Mouse (Mus musculus) liver, embryonic 16.5 days (tissue): ENCODE measurements around the gene Selenon. TPM values are rescaled to one million over a fixed set of nuclear protein-coding genes. Genes with fewer than 3 reads are reported as not detected.

ENCODE experiments used
- ATAC-seq: fragments of 200-750 bp; cut with Nextera tagmentation; 2 replicates; pipeline ENCODE4 v1.8.0; 2017; ENCODE audit warnings: low read depth, mild to moderate bottlenecking, moderate number of reproducible peaks, moderate library complexity
- H3K27ac ChIP-seq: fragments of 300-500 bp; sonication (generic); 2 replicates; pipeline ENCODE4 v1.5.1; 2014; ENCODE audit warnings: mild to moderate bottlenecking, low read length
- H3K27me3 ChIP-seq: fragments of 300-500 bp; sonication (generic); 2 replicates; pipeline ENCODE4 v1.6.1; 2014; ENCODE audit warnings: low read depth, low read length, mixed read lengths; ENCODE audit not compliant: control insufficient read depth, insufficient read depth
- H3K36me3 ChIP-seq: fragments of 300-500 bp; sonication (generic); 2 replicates; pipeline ENCODE4 v1.6.1; 2014; ENCODE audit warnings: mild to moderate bottlenecking; ENCODE audit not compliant: control insufficient read depth, insufficient read depth
- H3K4me1 ChIP-seq: fragments of 300-500 bp; sonication (generic); 2 replicates; pipeline ENCODE4 v1.6.1; 2014; ENCODE audit warnings: low read depth, low read length, mixed read lengths; ENCODE audit not compliant: control insufficient read depth
- H3K4me2 ChIP-seq: fragments of 300-500 bp; sonication (generic); 2 replicates; pipeline ENCODE4 v1.6.1; 2014; ENCODE audit warnings: low read depth, low read length, mixed read lengths
- H3K4me3 ChIP-seq: fragments of 300-500 bp; sonication (generic); 2 replicates; pipeline ENCODE4 v1.5.1; 2014; ENCODE audit warnings: low read depth, mild to moderate bottlenecking, low read length
- H3K9ac ChIP-seq: fragments of 300-500 bp; sonication (generic); 2 replicates; pipeline ENCODE4 v1.6.1; 2014; ENCODE audit warnings: low read depth, low read length
- H3K9me3 ChIP-seq: fragments of 300-500 bp; sonication (generic); replicated peaks from 2 replicates; pipeline ENCODE4 v1.6.1; 2016; ENCODE audit warnings: low read length; ENCODE audit not compliant: control insufficient read depth
- WGBS: fragments of 180-500 bp; shearing (Covaris S2); extraction: QIAGEN DNeasy Blood & Tissue Kit; methylation state at CpG from one replicate; pipeline ENCODE4 v1.1.7; 2014; ENCODE audit not compliant: insufficient replicate concordance; 5-methylcytosine and 5-hydroxymethylcytosine counted together
- polyA plus RNA-seq: library from polyadenylated mRNA; unstranded; fragments of >200 nt; fragmentation: Nextera tagmentation; extraction: Ambion mirVana; gene quantifications from 2 replicates; pipeline ENCODE4 v1.2.1, GENCODE M21; 2015

Selenon gene
- polyA plus RNA-seq, 1 experiment from 2014 or later = 1.3 TPM

DNA sequence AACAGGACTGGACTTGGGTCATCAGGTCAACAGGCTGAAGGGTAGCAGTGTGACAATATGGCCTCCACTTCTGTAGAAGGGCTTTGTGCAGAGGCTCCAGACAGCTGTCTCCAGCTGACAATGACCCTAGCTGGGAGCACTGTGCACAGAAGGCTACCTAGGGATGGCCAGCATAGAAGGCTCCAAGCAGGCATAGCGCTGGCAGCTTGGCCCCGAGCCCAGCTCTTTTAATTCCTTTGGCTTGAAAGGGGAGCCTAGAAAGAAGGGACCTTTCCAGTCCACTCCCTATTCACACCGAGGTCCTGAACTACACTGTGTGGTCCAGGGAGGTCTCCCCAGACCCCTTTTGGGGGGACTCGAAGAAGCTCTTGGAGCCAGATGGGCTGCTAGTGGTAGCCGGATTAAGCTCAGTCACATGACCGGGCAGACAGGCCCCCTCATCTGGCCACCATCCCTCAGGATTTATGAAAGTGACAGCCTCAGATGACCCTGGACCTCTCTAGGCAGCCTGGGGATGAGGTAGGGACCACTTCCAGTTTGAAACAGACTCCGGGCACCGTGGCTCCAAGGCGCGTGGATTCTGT, 12.9 kb downstream of the Selenon start:
- H3K27ac ChIP-seq = no peak overlapping the region
- H3K36me3 ChIP-seq = no peaks in the 10 kb centered on the region
- H3K4me1 ChIP-seq = peaks cover 9% of the 10 kb centered on the region
- H3K9me3 ChIP-seq = no peaks in the 10 kb centered on the region
- 78% methylated on average over 10 of the region's 10 CpGs for WGBS
- H3K9ac ChIP-seq = no peak overlapping the region
- no peak overlapping the region for H3K4me3 ChIP-seq
- H3K4me2 ChIP-seq = no peak overlapping the region
- no peak for ATAC-seq
- H3K27me3 ChIP-seq = no peaks in the 10 kb centered on the region

DNA sequence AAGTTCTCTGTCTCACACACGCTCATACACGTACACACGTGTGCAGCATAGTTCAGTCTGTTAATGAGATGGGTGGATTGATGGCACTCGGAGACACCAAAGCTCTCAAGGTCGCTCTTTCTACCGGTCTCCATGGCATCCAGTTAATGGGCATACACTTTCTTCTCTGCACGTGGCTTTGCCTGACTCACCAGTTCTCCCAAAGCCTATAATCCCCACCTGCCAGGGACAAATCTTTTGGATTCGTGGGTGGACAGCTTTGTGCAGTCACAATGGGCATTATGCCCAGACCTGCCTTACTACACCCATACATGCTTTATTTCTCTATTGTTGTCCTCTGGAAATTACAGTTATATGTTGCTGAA, 16.2 kb downstream of the Selenon start:
- H3K9me3 ChIP-seq = no peaks in the 10 kb centered on the region
- peaks cover 28% of the 10 kb centered on the region for H3K4me1 ChIP-seq
- H3K36me3 ChIP-seq = no peaks in the 10 kb centered on the region
- H3K27ac ChIP-seq = no peak overlapping the region
- no peaks in the 10 kb centered on the region for H3K27me3 ChIP-seq
- no peak for ATAC-seq
- 12% methylated on average over 8 of the region's 8 CpGs for WGBS
- H3K4me2 ChIP-seq = peak overlapping the region; percentile 99
- peak overlapping the region; percentile 63 for H3K9ac ChIP-seq
- H3K4me3 ChIP-seq = peak overlapping the region; percentile 96

DNA sequence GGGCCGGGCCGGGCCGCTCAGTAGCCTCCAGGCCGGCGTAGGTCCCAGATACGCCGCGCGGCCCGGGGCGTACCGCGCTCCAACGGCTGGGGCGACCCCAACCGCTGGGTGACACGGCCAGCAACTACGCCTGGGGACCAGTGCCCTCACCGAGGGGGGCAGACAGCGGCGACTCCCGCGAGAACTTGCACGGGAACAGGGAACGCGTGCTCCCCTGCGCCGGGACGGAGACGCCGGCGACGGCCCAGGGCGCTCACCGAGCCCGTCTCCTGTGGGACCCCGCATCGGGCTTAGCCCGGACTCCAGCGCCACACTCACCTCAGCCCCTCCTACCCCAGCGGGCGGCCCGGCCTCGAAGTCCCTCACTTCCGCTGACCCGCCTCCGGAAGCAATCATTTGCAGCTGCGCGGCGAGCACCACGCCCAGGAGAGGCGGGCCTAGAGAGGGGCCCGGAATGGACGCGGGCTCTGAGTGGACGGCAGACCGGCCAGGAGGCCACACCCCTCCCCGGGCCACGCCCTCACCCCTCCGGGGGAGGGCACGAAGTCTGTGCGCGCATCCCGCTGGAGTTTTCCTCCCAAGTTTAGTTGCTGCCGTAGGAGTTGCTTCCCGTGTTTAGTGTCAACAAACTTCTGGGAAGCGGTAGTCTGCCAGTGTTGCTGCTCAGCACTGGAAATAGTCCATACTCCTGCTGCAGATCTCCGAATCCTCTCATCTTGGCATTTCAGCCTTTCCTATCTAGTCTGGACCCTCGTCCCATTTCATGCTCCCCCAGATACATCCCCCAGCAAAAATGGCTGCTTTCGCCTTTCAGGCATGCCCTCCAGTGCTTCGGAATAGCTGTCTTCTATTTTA, 16.8 kb downstream of the Selenon start, which contains the start of gene Mtfr1l:
Gene Mtfr1l (minus strand): TSS at position 456 of the 855 bp plus-strand sequence.
- Histone ChIP-seq H3K36me3 (peaks cover under 1% of the 10 kb centered on the region; the same call in 1 of the 2 replicates), H3K4me1 (peaks cover 28% of the 10 kb centered on the region), H3K4me2 (peak within 1 kb of the TSS; percentile 99), H3K9me3 (no peaks in the 10 kb centered on the region), H3K4me3 (peak within 1 kb of the TSS; percentile 96), H3K27ac (peak within 1 kb of the TSS; percentile 79), H3K9ac (peak within 1 kb of the TSS; percentile 89), H3K27me3 (no peaks in the 10 kb centered on the region)
- WGBS = under 1% methylated on average over 69 of the region's 71 CpGs
- peak; percentile 98 for ATAC-seq

DNA sequence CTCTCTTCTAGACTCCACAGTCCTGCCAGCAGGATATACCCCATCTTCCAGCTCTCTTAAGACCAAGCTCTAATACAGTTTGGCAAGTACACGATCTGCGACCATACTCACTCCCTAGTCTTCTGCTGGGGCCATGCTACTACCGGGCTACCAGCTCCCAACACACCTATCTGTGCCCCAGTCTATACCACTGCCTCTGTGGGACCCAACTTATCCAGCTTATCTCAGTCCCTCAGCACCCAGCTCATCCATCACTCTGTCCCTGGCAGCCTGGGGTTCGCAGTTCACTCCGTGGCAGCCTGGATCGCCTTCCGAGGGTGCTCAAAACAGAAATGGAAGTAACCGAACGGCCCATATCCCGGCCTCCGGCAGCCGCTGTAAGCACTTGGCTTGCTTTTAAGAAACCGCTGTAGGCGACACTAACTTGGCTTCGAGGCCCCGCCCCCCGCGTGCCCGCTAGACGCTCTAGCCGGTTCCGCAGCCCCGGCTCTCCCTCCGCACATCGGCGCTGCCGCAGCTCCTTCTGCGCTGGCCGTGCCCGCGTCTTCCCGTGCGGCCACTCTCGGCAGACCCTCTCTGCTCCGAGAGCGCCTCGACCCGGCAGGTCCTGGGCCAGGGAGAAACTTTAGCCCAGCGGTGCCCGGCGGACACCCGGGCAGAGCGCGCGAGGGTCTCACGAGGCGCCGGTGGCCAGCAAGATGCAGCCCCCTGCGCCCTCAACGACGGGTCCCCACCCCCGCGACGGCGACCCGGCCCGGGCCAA, 17.7 kb downstream of the Selenon start:
- Histone ChIP-seq H3K9me3 (no peaks in the 10 kb centered on the region), H3K9ac (peak overlapping the region; percentile 89), H3K36me3 (peaks cover 4% of the 10 kb centered on the region), H3K4me2 (peak overlapping the region; percentile 99), H3K27me3 (no peaks in the 10 kb centered on the region), H3K4me3 (peak overlapping the region; percentile 96), H3K27ac (peak overlapping the region; percentile 79), H3K4me1 (peaks cover 28% of the 10 kb centered on the region)
- peak; percentile 23 for ATAC-seq
- WGBS = under 1% methylated on average over 57 of the region's 57 CpGs

DNA sequence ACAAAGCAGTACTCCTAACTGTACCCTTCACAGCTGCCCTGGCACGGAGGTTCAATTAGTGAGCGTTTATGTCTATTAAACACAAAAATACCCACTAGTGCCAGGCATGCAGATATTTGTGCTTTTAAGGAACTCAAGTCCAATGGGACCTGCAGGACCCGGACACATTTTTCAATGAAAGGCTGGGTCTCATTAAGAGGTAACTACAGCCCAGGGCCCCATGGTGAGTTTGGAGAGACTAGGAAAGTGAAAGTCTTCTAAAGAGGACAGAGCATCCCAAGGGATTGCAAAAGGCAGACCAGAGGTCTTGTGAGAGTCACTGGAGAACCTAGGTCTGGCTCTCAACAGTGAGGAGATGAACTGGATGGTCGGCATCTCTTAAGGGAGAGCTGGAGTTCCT, 18.5 kb downstream of the Selenon start:
- Histone ChIP-seq H3K9me3 (no peaks in the 10 kb centered on the region), H3K27ac (no peak overlapping the region), H3K9ac (no peak overlapping the region; the same call in 1 of the 2 replicates), H3K4me2 (peak overlapping the region; percentile 99; the same call in 1 of the 2 replicates), H3K4me1 (peaks cover 28% of the 10 kb centered on the region), H3K36me3 (peaks cover 9% of the 10 kb centered on the region), H3K4me3 (peak overlapping the region; percentile 96), H3K27me3 (no peaks in the 10 kb centered on the region)
- no peak for ATAC-seq
- WGBS = 72% methylated on average over 4 of the region's 4 CpGs

DNA sequence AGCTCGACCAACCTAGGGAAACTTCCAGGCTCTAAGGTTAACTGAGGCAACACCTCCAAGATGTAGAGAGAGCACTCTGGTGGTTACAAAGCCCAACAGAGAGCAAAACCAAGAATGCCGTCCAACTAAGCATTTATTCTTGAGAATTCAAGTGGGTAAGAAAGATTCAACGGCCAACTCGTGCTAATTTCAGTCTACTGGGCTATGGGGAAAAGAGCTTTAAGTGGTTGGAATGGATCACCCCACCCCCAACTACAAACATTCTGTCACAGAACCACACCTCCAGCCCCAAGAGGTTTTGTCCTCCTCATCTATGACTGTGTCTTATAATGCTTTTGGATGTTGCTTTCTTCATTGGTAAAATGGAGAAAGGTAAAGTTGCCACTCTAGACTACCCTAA, 19.0 kb downstream of the Selenon start:
- Histone ChIP-seq H3K36me3 (peaks cover 13% of the 10 kb centered on the region), H3K4me1 (peaks cover 28% of the 10 kb centered on the region), H3K9me3 (no peaks in the 10 kb centered on the region), H3K27me3 (no peaks in the 10 kb centered on the region), H3K9ac (no peak overlapping the region), H3K4me2 (no peak overlapping the region), H3K4me3 (no peak overlapping the region), H3K27ac (no peak overlapping the region)
- ATAC-seq = no peak
- WGBS = 53% methylated on average over 4 of the region's 4 CpGs

DNA sequence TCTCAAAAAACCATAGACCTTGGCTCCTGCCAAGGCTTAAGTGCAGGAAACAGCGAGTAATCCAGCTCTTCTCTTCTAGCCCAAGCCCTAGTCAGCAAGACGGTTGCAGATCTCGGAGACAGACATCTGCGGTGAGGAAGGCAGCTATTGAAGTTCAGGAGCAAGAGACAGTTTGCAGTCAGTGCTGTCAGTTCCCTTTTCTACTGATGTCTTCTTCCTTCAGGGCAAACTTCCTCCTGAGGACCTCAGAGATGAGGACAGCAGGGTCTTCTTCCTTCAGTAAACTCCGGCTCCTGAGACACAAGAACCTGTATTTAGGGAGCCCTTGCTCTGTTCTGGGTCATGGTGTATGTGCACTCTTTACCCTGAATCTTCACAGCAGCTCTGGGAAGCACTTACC, 25.7 kb downstream of the Selenon start:
- ATAC-seq = no peak
- Histone ChIP-seq H3K27ac (no peak overlapping the region), H3K9me3 (no peaks in the 10 kb centered on the region), H3K9ac (no peak overlapping the region), H3K4me2 (no peak overlapping the region), H3K36me3 (peaks cover 41% of the 10 kb centered on the region), H3K4me1 (no peaks in the 10 kb centered on the region), H3K4me3 (no peak overlapping the region), H3K27me3 (no peaks in the 10 kb centered on the region)
- WGBS = 44% methylated on average over 5 of the region's 5 CpGs

DNA sequence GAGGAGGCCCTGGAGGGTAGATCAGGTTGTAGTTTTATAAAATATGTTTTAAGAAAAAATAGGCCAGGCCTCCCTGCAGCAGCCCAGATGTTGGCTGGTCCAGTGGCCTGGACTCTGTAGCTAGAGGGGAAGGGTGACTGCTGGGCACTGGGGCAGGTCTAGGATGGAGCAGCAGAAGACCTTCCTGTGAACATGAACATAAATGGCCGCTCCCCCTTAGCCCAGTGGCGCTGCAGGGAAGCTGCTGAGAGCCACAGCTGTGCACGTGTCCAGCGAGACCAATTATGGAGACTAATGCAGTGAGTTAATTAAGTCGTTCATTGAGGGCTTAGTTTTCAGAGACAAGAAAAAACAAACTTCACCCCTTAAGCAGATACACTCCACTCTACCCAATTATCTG, 26.2 kb downstream of the Selenon start:
- 67% methylated on average over 5 of the region's 5 CpGs for WGBS
- H3K4me1 ChIP-seq = no peaks in the 10 kb centered on the region
- peaks cover 42% of the 10 kb centered on the region for H3K36me3 ChIP-seq
- no peak overlapping the region for H3K4me2 ChIP-seq
- H3K27me3 ChIP-seq = no peaks in the 10 kb centered on the region
- no peak overlapping the region for H3K27ac ChIP-seq
- no peak for ATAC-seq
- H3K4me3 ChIP-seq = no peak overlapping the region
- H3K9me3 ChIP-seq = no peaks in the 10 kb centered on the region
- no peak overlapping the region for H3K9ac ChIP-seq
